Mouse (Mus musculus) thymus, adult 2 months (tissue): ENCODE measurements around the gene Pcbp2.

ENCODE experiments used
- CTCF ChIP-seq: fragments of 200-500 bp; IDR thresholded peaks from 2 replicates; pipeline ENCODE4 v1.5.1; 2012; ENCODE audit warnings: mild to moderate bottlenecking, control low read depth, low read length, moderate library complexity, borderline replicate concordance; ENCODE audit not compliant: control insufficient read depth, poor library complexity, insufficient read depth; ENCODE audit errors: extremely low read depth
- POLR2A ChIP-seq: fragments of 200-500 bp; IDR thresholded peaks from 2 replicates; pipeline ENCODE4 v1.6.1; 2012; ENCODE audit warnings: mild to moderate bottlenecking, low read length, control low read depth, moderate library complexity; ENCODE audit not compliant: control insufficient read depth, poor library complexity, insufficient read depth; ENCODE audit errors: extremely low read depth

DNA sequence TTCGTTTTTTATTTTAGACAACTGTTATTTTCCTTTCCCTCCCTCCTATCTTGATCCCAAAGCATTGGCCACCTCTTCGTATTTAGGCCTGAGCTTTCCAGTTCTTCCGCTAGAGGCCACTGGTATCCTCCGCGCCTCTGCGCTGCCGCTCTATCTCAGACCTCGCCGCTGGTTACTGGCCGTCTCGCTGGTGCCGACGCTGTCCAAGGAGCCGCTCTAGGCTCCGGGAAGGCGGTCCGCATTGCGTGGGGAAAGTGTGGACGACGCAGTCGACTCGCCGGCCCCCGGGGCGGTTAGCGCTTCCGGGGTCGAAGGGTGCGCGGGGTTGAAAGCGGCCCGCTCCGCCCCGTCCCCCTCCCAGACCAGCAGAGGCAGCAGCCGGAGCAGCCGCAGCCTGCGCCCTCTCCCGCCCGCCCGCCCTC lies at the start of gene Pcbp2:
- TF ChIP-seq CTCF (peak; percentile 91; the same call in 1 of the 2 replicates), POLR2A (0 out of 2 replicates have a peak, but pooled peaks have one; percentile 47)
